Mouse (Mus musculus) embryonic facial prominence, embryonic 15.5 days (tissue): ENCODE measurements around the gene Tgfb1i1. TPM values are rescaled to one million over a fixed set of nuclear protein-coding genes. Genes with fewer than 3 reads are reported as not detected.

Experiments
- ATAC-seq: fragments of 200-750 bp; cut with Nextera tagmentation; 2 replicates; pipeline ENCODE4 v1.8.0; 2017; ENCODE audit warnings: low read depth, moderate TSS enrichment; ENCODE audit not compliant: insufficient number of reproducible peaks, low FRiP score, low TSS enrichment
- H3K27ac ChIP-seq: fragments of 300-500 bp; sonication (generic); replicated peaks from 2 replicates; pipeline ENCODE4 v1.5.1; 2015; ENCODE audit warnings: mild to moderate bottlenecking, inconsistent platforms
- H3K27me3 ChIP-seq: fragments of 300-500 bp; sonication (generic); 2 replicates; pipeline ENCODE4 v1.6.1; 2015; ENCODE audit warnings: inconsistent platforms
- H3K36me3 ChIP-seq: fragments of 300-500 bp; sonication (generic); 2 replicates; pipeline ENCODE4 v1.6.1; 2015; ENCODE audit warnings: mild to moderate bottlenecking, inconsistent platforms
- H3K4me1 ChIP-seq: fragments of 300-500 bp; sonication (generic); 2 replicates; pipeline ENCODE4 v1.6.1; 2015; ENCODE audit warnings: inconsistent platforms
- H3K4me2 ChIP-seq: fragments of 300-500 bp; sonication (generic); replicated peaks from 2 replicates; pipeline ENCODE4 v1.6.1; 2015; ENCODE audit warnings: mild to moderate bottlenecking, inconsistent platforms
- H3K4me3 ChIP-seq: fragments of 300-500 bp; sonication (generic); replicated peaks from 2 replicates; pipeline ENCODE4 v1.5.1; 2015; ENCODE audit warnings: mild to moderate bottlenecking, inconsistent platforms
- H3K9ac ChIP-seq: fragments of 300-500 bp; sonication (generic); 2 replicates; pipeline ENCODE4 v1.6.1; 2015; ENCODE audit warnings: inconsistent platforms
- H3K9me3 ChIP-seq: fragments of 300-500 bp; sonication (generic); replicated peaks from 2 replicates; pipeline ENCODE4 v1.6.1; 2016; ENCODE audit warnings: inconsistent platforms
- WGBS: fragments of 180-500 bp; shearing (Covaris S2); methylation state at CpG from one replicate; pipeline ENCODE4 v1.1.7; 2015; 5-methylcytosine and 5-hydroxymethylcytosine counted together
- polyA plus RNA-seq: library from polyadenylated mRNA; unstranded; fragments of >200 nt; fragmentation: Nextera tagmentation; extraction: Ambion mirVana; gene quantifications from 2 replicates; pipeline ENCODE4 v1.2.1, GENCODE M21; 2015

The Tgfb1i1 gene
- polyA plus RNA-seq, 1 experiment from 2014 or later, result 86.5 TPM

GRCm38 (mm10) chr7:128234796-128235195 is 11.8 kb upstream of the Tgfb1i1 start:
- Histone ChIP-seq H3K9me3 (no peaks in the 10 kb centered on the region), H3K27me3 (no peaks in the 10 kb centered on the region), H3K4me2 (no peak overlapping the region), H3K4me1 (peaks cover 17% of the 10 kb centered on the region), H3K27ac (no peak overlapping the region), H3K36me3 (peaks cover 2% of the 10 kb centered on the region), H3K4me3 (no peak overlapping the region), H3K9ac (no peak overlapping the region)
- no peak for ATAC-seq
- 85% methylated on average over 2 of the region's 2 CpGs for WGBS

- Histone ChIP-seq H3K9ac (no peak overlapping the region), H3K9me3 (no peaks in the 10 kb centered on the region), H3K4me2 (no peak overlapping the region), H3K4me3 (no peak overlapping the region), H3K4me1 (peaks cover 17% of the 10 kb centered on the region), H3K36me3 (peaks cover 9% of the 10 kb centered on the region), H3K27ac (no peak overlapping the region), H3K27me3 (no peaks in the 10 kb centered on the region)
- 87% methylated on average over 1 of the region's 1 CpGs for WGBS
- no peak for ATAC-seq
Measured at GRCm38 (mm10) chr7:128235481-128235880, 11.1 kb upstream of the Tgfb1i1 start.

- Histone ChIP-seq H3K9me3 (no peaks in the 10 kb centered on the region), H3K4me2 (no peak overlapping the region), H3K9ac (no peak overlapping the region), H3K36me3 (peaks cover 19% of the 10 kb centered on the region), H3K27me3 (no peaks in the 10 kb centered on the region), H3K4me1 (peaks cover 17% of the 10 kb centered on the region), H3K27ac (no peak overlapping the region), H3K4me3 (no peak overlapping the region)
- WGBS, result 93% methylated on average over 13 of the region's 13 CpGs
- ATAC-seq, result no peak
Measured at GRCm38 (mm10) chr7:128236426-128236825, 10.2 kb upstream of the Tgfb1i1 start.

GRCm38 (mm10) chr7:128236856-128237592 is 9.6 kb upstream of the Tgfb1i1 start, which contains the start of gene Armc5:
TSS of gene Armc5 (plus strand) at chr7:128237342.
- Histone ChIP-seq H3K4me3 (peak within 1 kb of the TSS; percentile 82), H3K27me3 (no peaks in the 10 kb centered on the region), H3K4me1 (peaks cover 17% of the 10 kb centered on the region), H3K36me3 (peaks cover 24% of the 10 kb centered on the region), H3K27ac (peak within 1 kb of the TSS; percentile 99), H3K9ac (peak within 1 kb of the TSS; percentile 75), H3K9me3 (no peaks in the 10 kb centered on the region), H3K4me2 (peak within 1 kb of the TSS; percentile 59)
- peak; percentile 17; the same call in 1 of the 2 replicates for ATAC-seq
- WGBS, result 23% methylated on average over 37 of the region's 37 CpGs

- WGBS, result under 1% methylated on average over 25 of the region's 25 CpGs
- ATAC-seq, result no peak
- Histone ChIP-seq H3K27ac (peak overlapping the region; percentile 99), H3K36me3 (peaks cover 29% of the 10 kb centered on the region), H3K4me1 (peaks cover 17% of the 10 kb centered on the region), H3K4me3 (peak overlapping the region; percentile 82), H3K9me3 (no peaks in the 10 kb centered on the region), H3K4me2 (peak overlapping the region; percentile 59), H3K9ac (peak overlapping the region; percentile 49), H3K27me3 (no peaks in the 10 kb centered on the region)
Measured at GRCm38 (mm10) chr7:128237593-128237926, 9.1 kb upstream of the Tgfb1i1 start.

GRCm38 (mm10) chr7:128237927-128238778 is 8.5 kb upstream of the Tgfb1i1 start, which contains the start of gene 9130023H24Rik:
TSS of gene 9130023H24Rik (minus strand) at chr7:128238031.
- no peaks in the 10 kb centered on the region for H3K27me3 ChIP-seq
- peak within 1 kb of the TSS; percentile 69 for H3K4me2 ChIP-seq
- WGBS, result under 1% methylated on average over 72 of the region's 72 CpGs
- peak within 1 kb of the TSS; percentile 99 for H3K27ac ChIP-seq
- H3K9me3 ChIP-seq, result no peaks in the 10 kb centered on the region
- H3K4me1 ChIP-seq, result peaks cover 17% of the 10 kb centered on the region
- peaks cover 35% of the 10 kb centered on the region for H3K36me3 ChIP-seq
- H3K9ac ChIP-seq, result peak within 1 kb of the TSS; percentile 75
- ATAC-seq, result peak; percentile 90
- peak within 1 kb of the TSS; percentile 82 for H3K4me3 ChIP-seq

- Histone ChIP-seq H3K9me3 (no peaks in the 10 kb centered on the region), H3K36me3 (peaks cover 38% of the 10 kb centered on the region), H3K4me2 (peak overlapping the region; percentile 69), H3K4me3 (peak overlapping the region; percentile 82), H3K27me3 (no peaks in the 10 kb centered on the region), H3K9ac (no peak overlapping the region; the same call in 1 of the 2 replicates), H3K4me1 (peaks cover 17% of the 10 kb centered on the region), H3K27ac (peak overlapping the region; percentile 83)
- 18% methylated on average over 4 of the region's 4 CpGs for WGBS
- ATAC-seq, result no peak
Measured at GRCm38 (mm10) chr7:128238991-128239390, 7.6 kb upstream of the Tgfb1i1 start.

- Histone ChIP-seq H3K4me2 (no peak overlapping the region), H3K27ac (no peak overlapping the region), H3K27me3 (no peaks in the 10 kb centered on the region)
Measured at GRCm38 (mm10) chr7:128240131-128240784, 6.4 kb upstream of the Tgfb1i1 start.

GRCm38 (mm10) chr7:128242331-128242730 is 4.3 kb upstream of the Tgfb1i1 start:
- H3K4me3 ChIP-seq, result no peak overlapping the region
- peaks cover 51% of the 10 kb centered on the region for H3K36me3 ChIP-seq
- H3K4me1 ChIP-seq, result peaks cover 25% of the 10 kb centered on the region
- ATAC-seq, result no peak
- H3K9ac ChIP-seq, result no peak overlapping the region
- H3K27ac ChIP-seq, result no peak overlapping the region
- H3K27me3 ChIP-seq, result no peaks in the 10 kb centered on the region
- no peak overlapping the region for H3K4me2 ChIP-seq
- H3K9me3 ChIP-seq, result no peaks in the 10 kb centered on the region
- 94% methylated on average over 16 of the region's 16 CpGs for WGBS

More at GRCm38 (mm10) chr7:128240131-128240784, 6.4 kb upstream of the Tgfb1i1 start:
- no peak overlapping the region for H3K9ac ChIP-seq
- 93% methylated on average over 27 of the region's 27 CpGs for WGBS
- H3K4me3 ChIP-seq, result no peak overlapping the region
- no peak for ATAC-seq
- peaks cover 51% of the 10 kb centered on the region for H3K36me3 ChIP-seq
- H3K9me3 ChIP-seq, result no peaks in the 10 kb centered on the region
- peaks cover 18% of the 10 kb centered on the region for H3K4me1 ChIP-seq

GRCm38 (mm10) chr7:128243921-128244320 is 2.7 kb upstream of the Tgfb1i1 start:
- Histone ChIP-seq H3K4me2 (no peak overlapping the region), H3K4me1 (peaks cover 35% of the 10 kb centered on the region), H3K36me3 (peaks cover 51% of the 10 kb centered on the region), H3K9me3 (no peaks in the 10 kb centered on the region), H3K27me3 (no peaks in the 10 kb centered on the region), H3K4me3 (no peak overlapping the region), H3K9ac (no peak overlapping the region), H3K27ac (no peak overlapping the region)
- no peak for ATAC-seq
- 53% methylated on average over 10 of the region's 10 CpGs for WGBS
